Mouse (Mus musculus) subcutaneous adipose tissue, adult 2 months (tissue): ENCODE results near the gene Urah. TPM values are rescaled to one million over a fixed set of nuclear protein-coding genes. Genes with fewer than 3 reads are reported as not detected.

Experiments used
- polyA plus RNA-seq: library from polyadenylated mRNA; depleted of rRNA; stranded (reverse); fragments of >200 nt; gene quantifications from 2 replicates; pipeline ENCODE4 v1.2.3, GENCODE M21; 2012; ENCODE audit warnings: low replicate concordance; rRNA removed

Urah gene
- 14.2 TPM in 1 of 2 replicates, not detected in the other for polyA plus RNA-seq

GRCm38 (mm10) chr7:140834968-140835757 lies at the start of gene Urah:
Gene Urah, plus strand, starts transcription at chr7:140835018.

DNA sequence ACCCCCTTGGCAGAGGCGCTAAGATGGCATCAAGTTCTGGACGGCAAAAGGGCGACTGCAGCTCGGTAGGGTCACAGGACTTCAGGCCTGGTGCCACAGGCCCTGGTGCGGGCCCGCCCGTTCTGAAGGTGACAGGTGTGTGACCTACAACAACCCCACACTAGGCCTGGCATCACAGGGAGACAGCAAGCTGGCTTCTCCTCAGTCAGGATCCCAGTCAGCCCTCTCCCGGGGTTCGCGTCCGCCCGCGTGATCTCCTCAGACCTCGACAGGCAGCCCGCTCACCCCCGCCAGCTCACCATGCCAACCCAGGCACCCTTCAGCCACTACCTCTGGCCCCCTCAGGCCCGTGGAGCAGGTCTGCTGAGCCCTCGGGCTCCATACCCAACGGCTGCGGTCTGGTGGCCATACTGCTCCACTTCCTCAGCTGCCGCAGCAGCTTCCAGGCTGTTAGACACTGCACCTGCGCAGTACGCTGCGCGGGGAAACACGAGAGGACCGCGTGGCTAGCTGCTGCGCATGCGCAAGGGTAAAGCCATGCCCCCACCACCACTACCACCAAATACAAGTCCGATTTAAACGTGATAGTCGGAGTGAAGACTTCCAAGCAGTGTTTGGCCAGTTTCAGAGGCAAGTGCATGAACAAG lies 47.3 kb upstream of the Urah start, which contains the start of gene Syce1:
TSS of gene Syce1 (minus strand) at position 447 of the 647 bp plus-strand sequence.

DNA sequence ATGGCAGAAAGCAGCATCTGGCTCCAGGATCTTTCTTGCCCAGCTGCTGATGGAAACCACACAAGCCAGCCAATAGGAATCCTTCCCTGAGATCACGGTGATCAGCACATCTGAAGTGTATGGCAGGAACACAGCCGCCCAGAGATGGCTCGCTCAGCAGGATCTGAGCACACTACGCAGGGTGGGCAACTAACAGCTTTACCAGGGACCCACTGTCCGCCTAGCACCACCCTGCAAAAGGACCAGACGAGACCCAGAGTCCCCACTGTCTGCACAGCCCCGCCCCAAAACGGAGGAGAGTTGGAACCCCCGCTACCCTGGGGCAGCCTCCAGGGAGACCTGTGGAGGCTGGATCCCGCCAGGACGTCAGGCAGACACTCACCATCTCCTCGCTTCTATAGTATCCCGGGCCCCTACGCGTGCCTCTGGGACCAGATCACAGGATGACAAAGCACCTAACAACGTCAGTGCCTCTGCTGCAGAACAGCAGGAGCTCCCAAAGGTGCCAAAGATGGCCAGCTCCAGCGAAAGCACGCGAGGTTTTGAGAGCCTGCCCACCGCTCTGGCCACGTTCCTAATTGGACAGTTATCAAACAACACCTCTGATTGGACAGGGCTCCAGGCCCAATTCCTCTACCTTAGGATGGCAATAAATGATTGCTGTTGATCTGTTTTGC lies 13.0 kb upstream of the Urah start, which contains the start of gene Zfp941:
TSS of gene Zfp941 (minus strand) at position 526 of the 677 bp plus-strand sequence.

DNA sequence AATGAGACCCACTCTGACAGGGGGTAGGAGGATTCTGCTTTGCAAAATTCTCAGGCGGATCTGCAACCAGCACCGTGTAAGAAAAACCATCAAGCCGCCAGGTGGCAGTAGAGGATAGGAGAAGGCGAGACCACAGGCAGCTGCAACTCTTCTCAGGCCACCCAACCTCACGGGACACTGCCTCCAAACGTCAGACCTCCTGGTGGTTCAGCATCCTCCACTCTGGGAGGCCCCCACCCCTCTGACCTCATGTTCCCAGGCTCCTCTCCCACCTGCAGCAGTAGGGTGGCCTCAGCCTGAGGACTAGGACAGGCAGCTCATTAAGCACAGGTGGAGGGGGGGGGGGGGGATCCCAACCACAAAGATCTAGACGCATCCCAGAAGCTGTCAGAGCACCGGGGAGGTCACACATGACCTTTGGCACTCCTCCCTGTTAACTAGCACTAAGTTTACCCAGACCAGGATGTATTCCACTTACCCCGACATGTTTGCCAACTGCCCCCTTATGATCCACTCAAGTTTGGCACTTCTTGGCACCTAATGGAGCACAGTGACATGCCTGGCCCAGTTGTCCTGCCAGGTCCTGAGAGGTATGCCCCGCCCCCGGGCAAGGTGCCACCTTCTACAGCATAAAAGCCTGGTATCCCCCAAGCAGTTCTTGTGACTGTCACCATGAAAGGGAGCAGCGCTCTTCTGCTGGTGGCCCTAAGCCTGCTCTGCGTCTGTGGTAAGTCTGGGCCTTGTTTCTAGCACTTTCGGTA lies 10.3 kb downstream of the Urah start, which contains the start of gene Scgb1c1:
TSS of gene Scgb1c1 (plus strand) at position 643 of the 761 bp plus-strand sequence.

GRCm38 (mm10) chr7:140847755-140848580 lies 13.2 kb downstream of the Urah start, which contains the start of gene Odf3:
Gene Odf3, plus strand, starts transcription at chr7:140847805.

DNA sequence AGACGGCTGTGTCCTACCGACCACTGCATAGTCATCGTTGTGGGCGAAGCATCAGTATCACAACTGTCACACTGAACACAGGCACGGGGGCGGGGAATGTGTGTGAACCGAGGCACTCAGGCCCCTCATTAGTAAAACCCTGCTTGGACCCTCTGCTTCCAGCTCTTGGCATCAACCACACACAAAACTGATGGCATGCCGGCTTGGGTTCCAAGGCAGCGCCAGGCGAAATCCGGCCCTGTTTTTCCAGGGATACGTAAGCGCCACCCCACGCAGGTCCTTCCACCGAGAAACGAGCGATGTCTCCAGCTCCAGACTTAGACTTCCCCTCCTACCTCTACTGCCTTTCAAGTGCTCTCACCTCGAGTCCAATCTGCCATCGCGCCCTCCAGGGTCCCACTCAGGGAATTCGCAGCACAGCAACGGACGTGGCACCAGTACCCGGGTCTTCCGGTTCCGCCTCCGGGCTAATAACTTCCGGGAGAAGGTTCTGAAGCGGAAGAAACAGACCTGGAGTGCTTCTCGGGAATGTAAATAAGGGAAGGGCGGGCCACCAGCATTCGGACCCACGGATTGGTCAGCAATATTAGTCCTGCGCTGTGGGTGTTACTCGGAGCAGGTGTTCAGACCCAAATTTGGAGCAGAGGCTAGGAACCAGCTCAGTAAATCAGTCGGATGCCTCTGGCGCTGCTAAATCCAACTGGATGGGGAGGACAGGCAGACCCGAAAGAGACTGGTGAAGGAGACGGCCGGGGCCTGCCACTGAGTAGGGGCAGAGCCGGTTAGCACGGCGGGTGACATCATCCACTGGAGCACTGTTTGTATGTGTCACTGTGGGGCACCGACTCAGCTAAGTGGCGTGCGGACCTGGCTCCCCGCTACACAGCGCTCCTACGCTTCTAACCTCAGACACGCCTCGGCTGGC lies 21.3 kb downstream of the Urah start, which contains the start of gene Gm45785:
TSS of gene Gm45785 (minus strand) at position 472 of the 925 bp plus-strand sequence.

GRCm38 (mm10) chr7:140856785-140857549 lies 22.1 kb downstream of the Urah start, which contains the start of gene Ric8a:
Gene Ric8a, plus strand, starts transcription at chr7:140856957.

GRCm38 (mm10) chr7:140857550-140858505 lies 23.0 kb downstream of the Urah start, which contains the start of gene Bet1l:
Gene Bet1l, minus strand, starts transcription at chr7:140857577.

DNA sequence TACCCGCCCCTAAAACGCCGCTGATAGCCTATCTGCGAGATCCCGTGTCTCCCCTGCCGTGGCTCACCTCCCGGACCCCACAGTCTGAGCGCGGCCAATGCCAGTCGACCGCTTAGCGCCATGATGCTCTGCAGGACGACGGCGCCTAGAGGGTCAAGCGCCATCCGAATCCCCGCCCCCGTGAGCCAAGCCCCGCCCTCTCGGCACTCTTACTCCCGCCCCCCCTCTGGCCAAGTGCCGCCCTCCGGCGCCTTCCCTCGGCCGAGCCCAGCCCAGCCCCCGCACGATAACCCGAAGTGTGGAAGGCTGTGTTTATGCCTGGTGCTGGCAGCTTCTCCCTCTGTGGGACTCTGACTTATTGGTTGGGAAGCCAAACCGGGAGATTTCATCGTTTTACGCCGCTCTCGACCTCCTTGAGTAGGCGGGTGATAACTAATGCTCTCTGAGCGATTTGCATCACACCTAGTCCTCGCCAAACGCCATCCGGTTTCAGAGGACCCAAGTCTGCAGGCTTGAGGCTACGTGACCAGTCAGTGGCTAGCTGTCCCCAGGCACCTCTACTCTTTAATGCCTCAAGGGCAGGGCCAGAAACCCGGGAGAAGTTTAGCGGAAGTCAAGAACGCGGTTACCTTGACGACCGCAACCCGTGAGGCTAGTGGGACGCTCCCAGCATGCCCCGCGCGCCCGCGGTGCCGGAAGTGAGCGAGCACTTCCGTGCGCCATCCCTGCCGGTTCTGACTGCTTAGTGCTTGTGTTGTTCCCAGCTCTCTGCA lies 47.1 kb downstream of the Urah start, which contains the start of the genes Psmd13 and Sirt3:
TSS of gene Psmd13 (plus strand) at position 273 of the 773 bp plus-strand sequence.
TSS of gene Sirt3 (minus strand) at position 614 of the 773 bp plus-strand sequence.

Other genes starting within 250 kb of the Urah start
- gene Olfr46, start 233.7 kb upstream of the Urah start, polyA plus RNA-seq = not detected in 2 replicates
- not detected in 2 replicates for gene Olfr61, start 206.0 kb upstream of the Urah start, polyA plus RNA-seq
- gene Olfr53, start 188.6 kb upstream of the Urah start, polyA plus RNA-seq = not detected in 2 replicates
- gene Olfr539, start 175.1 kb upstream of the Urah start, polyA plus RNA-seq = not detected in 2 replicates
- gene Olfr45, start 153.1 kb upstream of the Urah start, polyA plus RNA-seq = not detected in 2 replicates
- gene Olfr541, start 137.8 kb upstream of the Urah start, polyA plus RNA-seq = not detected in 2 replicates
- gene Cyp2e1, start 71.3 kb upstream of the Urah start, polyA plus RNA-seq = 256 and 502 TPM in 2 replicates
- gene Syce1, start 47.2 kb upstream of the Urah start, polyA plus RNA-seq = 0.07 and 0.33 TPM in 2 replicates
- 0.15 TPM in 1 of 2 replicates, not detected in the other for gene Zfp941, start 12.8 kb upstream of the Urah start, polyA plus RNA-seq
- gene Scgb1c1, start 10.5 kb downstream of the Urah start, polyA plus RNA-seq = not detected in 2 replicates
- gene Odf3, start 12.8 kb downstream of the Urah start, polyA plus RNA-seq = 0.11 TPM in 1 of 2 replicates, not detected in the other
- gene Gm45785, start 21.3 kb downstream of the Urah start, polyA plus RNA-seq = not detected in 2 replicates
- gene Ric8a, start 21.9 kb downstream of the Urah start, polyA plus RNA-seq = 114 and 143 TPM in 2 replicates
- gene Bet1l, start 22.6 kb downstream of the Urah start, polyA plus RNA-seq = 37.8 and 39.1 TPM in 2 replicates
- 76.9 and 91.8 TPM in 2 replicates for gene Psmd13, start 47.0 kb downstream of the Urah start, polyA plus RNA-seq
- gene Sirt3, start 47.3 kb downstream of the Urah start, polyA plus RNA-seq = 30.7 and 38.8 TPM in 2 replicates
- 147 and 450 TPM in 2 replicates for gene Cox8b, start 65.4 kb downstream of the Urah start, polyA plus RNA-seq
- 0.87 TPM in 1 of 2 replicates, not detected in the other for gene Nlrp6, start 85.9 kb downstream of the Urah start, polyA plus RNA-seq
- 55.4 and 73.1 TPM in 2 replicates for gene Pgghg, start 106.4 kb downstream of the Urah start, polyA plus RNA-seq
- gene Ifitm5, start 115.3 kb downstream of the Urah start, polyA plus RNA-seq = 2.9 and 7.4 TPM in 2 replicates
- gene Gm45717, start 120.9 kb downstream of the Urah start, polyA plus RNA-seq = 0.78 TPM in 1 of 2 replicates, not detected in the other
- gene Ifitm2, start 121.0 kb downstream of the Urah start, polyA plus RNA-seq = 1,434 and 1,895 TPM in 2 replicates
- 36.0 and 1,392 TPM in 2 replicates for gene Ifitm1, start 132.2 kb downstream of the Urah start, polyA plus RNA-seq
- 721 and 1,416 TPM in 2 replicates for gene Ifitm3, start 175.8 kb downstream of the Urah start, polyA plus RNA-seq
- gene Ifitm6, start 182.9 kb downstream of the Urah start, polyA plus RNA-seq = 17.2 and 25.7 TPM in 2 replicates
- gene Gm17387, start 194.1 kb downstream of the Urah start, polyA plus RNA-seq = not detected in 2 replicates
- 0.26 and 5.6 TPM in 2 replicates for gene B4galnt4, start 226.1 kb downstream of the Urah start, polyA plus RNA-seq
- gene Pkp3, start 243.2 kb downstream of the Urah start, polyA plus RNA-seq = 1.7 and 14.7 TPM in 2 replicates